In the genomic region with DNA sequence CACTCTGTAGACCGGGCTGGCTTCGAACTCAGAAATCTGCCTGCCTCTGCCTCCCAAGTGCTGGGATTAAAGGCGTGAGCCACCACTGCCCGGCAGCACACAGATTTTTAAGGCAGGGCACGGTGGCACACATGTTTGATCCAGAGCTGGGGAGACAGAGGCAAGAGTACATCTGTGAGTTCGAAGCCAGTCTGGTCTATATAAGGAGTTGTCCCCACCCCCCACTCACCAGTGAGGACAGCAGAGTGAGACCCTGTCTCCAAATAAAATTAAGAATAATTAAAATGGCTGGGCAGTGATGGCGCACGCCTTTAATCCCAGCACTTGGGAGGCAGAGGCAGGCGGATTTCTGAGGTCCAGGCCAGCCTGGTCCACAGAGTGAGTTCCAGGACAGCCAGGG, we compare ENCODE assay signal across 9 mouse cellular contexts. TPM values are rescaled to one million over a fixed set of nuclear protein-coding genes. Genes with fewer than 3 reads are reported as not detected.
A peak's percentile ranks its signal among the peaks of the same experiment; 100 is the strongest.
DNase-seq lines count a peak whose midpoint lies in the region; ATAC-seq and TF ChIP-seq lines count a peak whose summit lies in the region.
"Not testable (repeated sequence)": the region's sequence is repeated elsewhere in the genome, so short reads cannot be mapped to it uniquely, and the experiment has no call there.
"Had no signal": no experiment of that assay in that cellular context is flagged by ENCODE, and none has a peak within 500 bp of the region (broad histone marks: within the 10 kb centered on the region; RNA-seq: fewer than 3 reads in every experiment).

No protein-coding gene starts in this region.

- H3K4me2 ChIP-seq in embryonic facial prominence, embryonic 12.5 days (replicated peaks), result peak overlapping the region; percentile 97
- peak overlapping the region; percentile 43; the same call in 1 of the 2 replicates for H3K4me2 ChIP-seq in hindbrain, postnatal 0 days (ENCODE audit: low read depth, low read length)
- H3K4me2 ChIP-seq in liver, embryonic 16.5 days (ENCODE audit: low read depth, low read length), result peak overlapping the region; percentile 64
- peak overlapping the region; percentile 26; the same call in 1 of the 2 replicates for H3K4me2 ChIP-seq in midbrain, postnatal 0 days (ENCODE audit: low read depth, low read length, poor library complexity, severe bottlenecking)

- H3K27me3 ChIP-seq in embryonic facial prominence, embryonic 12.5 days; hindbrain, postnatal 0 days (ENCODE audit: insufficient read depth, low read length); liver, embryonic 16.5 days (ENCODE audit: control insufficient read depth, insufficient read depth, low read depth, low read length); midbrain, postnatal 0 days (ENCODE audit: insufficient read depth, low read length); testis, adult 2 months (ENCODE audit: control insufficient read depth, insufficient read depth, low read length): not testable (repeated sequence)

- peaks cover 34% of the 10 kb centered on the region for H3K4me1 ChIP-seq in embryonic facial prominence, embryonic 12.5 days
- H3K4me1 ChIP-seq in hindbrain, postnatal 0 days (ENCODE audit: insufficient read depth, low read length), result peaks cover 23% of the 10 kb centered on the region
- peaks cover 41% of the 10 kb centered on the region for H3K4me1 ChIP-seq in liver, embryonic 16.5 days (ENCODE audit: control insufficient read depth, low read depth, low read length)
- H3K4me1 ChIP-seq in midbrain, postnatal 0 days (ENCODE audit: insufficient read depth, low read length), result peaks cover 26% of the 10 kb centered on the region
- peaks cover 13% of the 10 kb centered on the region for H3K4me1 ChIP-seq in testis, adult 2 months (ENCODE audit: control insufficient read depth, insufficient read depth, low read length)

- TF ChIP-seq CTCF in hindbrain, postnatal 0 days (IDR thresholded peaks at IDR 0.05; ENCODE audit: low read depth); midbrain, postnatal 0 days (IDR thresholded peaks at IDR 0.05); testis, adult 2 months (IDR thresholded peaks at IDR 0.05; ENCODE audit: control insufficient read depth, insufficient read depth, insufficient replicate concordance, low read depth, low read length): not testable (repeated sequence)

- H3K9ac ChIP-seq in embryonic facial prominence, embryonic 12.5 days; hindbrain, postnatal 0 days (replicated peaks; ENCODE audit: low read length); midbrain, postnatal 0 days (replicated peaks; ENCODE audit: low read length, poor library complexity, severe bottlenecking): not testable (repeated sequence)
- peak overlapping the region; percentile 42; the same call in 1 of the 2 replicates for H3K9ac ChIP-seq in liver, embryonic 16.5 days (ENCODE audit: low read depth, low read length)

- not testable (repeated sequence) for H3K9me3 ChIP-seq in embryonic facial prominence, embryonic 12.5 days; hindbrain, postnatal 0 days (ENCODE audit: low read length); liver, embryonic 16.5 days (replicated peaks; ENCODE audit: control insufficient read depth, low read length); midbrain, postnatal 0 days (ENCODE audit: low read length)

- WGBS in embryonic facial prominence, embryonic 12.5 days, result 61% methylated on average over 9 of the region's 9 CpGs
- 63% methylated on average over 9 of the region's 9 CpGs for WGBS in hindbrain, postnatal 0 days
- 52% methylated on average over 9 of the region's 9 CpGs for WGBS in liver, embryonic 16.5 days (ENCODE audit: insufficient replicate concordance)
- 66% methylated on average over 9 of the region's 9 CpGs for WGBS in midbrain, postnatal 0 days

- H3K4me3 ChIP-seq in embryonic facial prominence, embryonic 12.5 days, result peak overlapping the region; percentile 74
- H3K4me3 ChIP-seq in hindbrain, postnatal 0 days (ENCODE audit: low read length), result peak overlapping the region; percentile 96; the same call in 1 of the 2 replicates
- peak overlapping the region; percentile 46 for H3K4me3 ChIP-seq in liver, embryonic 16.5 days (ENCODE audit: low read depth, low read length)
- H3K4me3 ChIP-seq in midbrain, postnatal 0 days (ENCODE audit: low read depth, low read length), result peak overlapping the region; percentile 98; the same call in 1 of the 2 replicates
- H3K4me3 ChIP-seq in testis, adult 2 months (ENCODE audit: control insufficient read depth, low read depth, low read length), result peak overlapping the region; percentile 100

- not testable (repeated sequence) for TF ChIP-seq POLR2A in testis, adult 2 months (IDR thresholded peaks at IDR 0.05; ENCODE audit: control insufficient read depth, low read depth, low read length)

- peak; percentile 62 to 74 for DNase-seq in adrenal gland, adult (ENCODE audit: inconsistent age in 2 of 2, low spot score in 1 of 2)
- peak; percentile 20 to 34 for DNase-seq in heart, adult 9 months (ENCODE audit: low spot score in 2 of 2)
- DNase-seq in hindbrain, postnatal 0 days (ENCODE audit: low spot score); midbrain, postnatal 0 days (ENCODE audit: low spot score): not testable (repeated sequence)
- peak; percentile 13 to 22 for DNase-seq in kidney, postnatal 4 days

- peak overlapping the region; percentile 41; the same call in 1 of the 2 replicates for H3K27ac ChIP-seq in embryonic facial prominence, embryonic 12.5 days
- not testable (repeated sequence) for H3K27ac ChIP-seq in hindbrain, postnatal 0 days; midbrain, postnatal 0 days (ENCODE audit: low read depth, low read length)
- peak overlapping the region; percentile 71 for H3K27ac ChIP-seq in liver, embryonic 16.5 days (ENCODE audit: low read length)
- peak overlapping the region; percentile 60; the same call in 1 of the 2 replicates for H3K27ac ChIP-seq in testis, adult 2 months (ENCODE audit: control insufficient read depth, insufficient read depth, low read depth, low read length)

- not testable (repeated sequence) for ATAC-seq in embryonic facial prominence, embryonic 12.5 days (ENCODE audit: insufficient number of reproducible peaks, insufficient read depth, low FRiP score, low TSS enrichment); hindbrain, postnatal 0 days; liver, embryonic 16.5 days (ENCODE audit: low read depth); midbrain, postnatal 0 days (ENCODE audit: low FRiP score)

- peaks cover 11% of the 10 kb centered on the region for H3K36me3 ChIP-seq in embryonic facial prominence, embryonic 12.5 days
- not testable (repeated sequence) for H3K36me3 ChIP-seq in hindbrain, postnatal 0 days (ENCODE audit: insufficient read depth, low read length); liver, embryonic 16.5 days (ENCODE audit: control insufficient read depth, insufficient read depth); midbrain, postnatal 0 days (ENCODE audit: insufficient read depth, low read length); testis, adult 2 months (ENCODE audit: control insufficient read depth, insufficient read depth, low read length)

RNA-seq across cellular contexts. Expression of a gene that starts 1.1 kb away (rescaled TPM):
- polyA plus RNA-seq in embryonic facial prominence, embryonic 12.5 days (2016; fragmentation: Nextera tagmentation; extraction: Ambion mirVana), result 173 and 179 TPM in 2 replicates
- 57.5 and 70.0 TPM in 2 replicates for total RNA-seq in hindbrain, postnatal 0 days (2014; rRNA removed)
- 109 and 119 TPM in 2 replicates for polyA plus RNA-seq in hindbrain, postnatal 0 days (2015; fragmentation: Nextera tagmentation; extraction: Ambion mirVana)
- polyA plus RNA-seq in liver, embryonic 16.5 days (2015; fragmentation: Nextera tagmentation; extraction: Ambion mirVana), result 36.1 and 37.2 TPM in 2 replicates
- total RNA-seq in midbrain, postnatal 0 days (2014; rRNA removed), result 59.6 and 72.1 TPM in 2 replicates
- polyA plus RNA-seq in midbrain, postnatal 0 days (2015; fragmentation: Nextera tagmentation; extraction: Ambion mirVana), result 120 and 123 TPM in 2 replicates
- polyA plus RNA-seq in testis, adult 2 months (2012; rRNA removed), result 115 and 135 TPM in 2 replicates

RNA-seq across cellular contexts. Expression of a gene that starts 3.5 kb away (rescaled TPM):
- 49.0 and 52.7 TPM in 2 replicates for polyA plus RNA-seq in embryonic facial prominence, embryonic 12.5 days (2016; fragmentation: Nextera tagmentation; extraction: Ambion mirVana)
- total RNA-seq in hindbrain, postnatal 0 days (2014; rRNA removed), result 92.0 and 111 TPM in 2 replicates
- polyA plus RNA-seq in hindbrain, postnatal 0 days (2015; fragmentation: Nextera tagmentation; extraction: Ambion mirVana), result 75.2 and 77.7 TPM in 2 replicates
- polyA plus RNA-seq in liver, embryonic 16.5 days (2015; fragmentation: Nextera tagmentation; extraction: Ambion mirVana), result 14.1 and 15.3 TPM in 2 replicates
- 76.9 and 123 TPM in 2 replicates for total RNA-seq in midbrain, postnatal 0 days (2014; rRNA removed)
- 84.8 and 89.9 TPM in 2 replicates for polyA plus RNA-seq in midbrain, postnatal 0 days (2015; fragmentation: Nextera tagmentation; extraction: Ambion mirVana)
- polyA plus RNA-seq in testis, adult 2 months (2012; rRNA removed), result 646 and 694 TPM in 2 replicates

RNA-seq across cellular contexts. Expression of a gene that starts 31.2 kb away (rescaled TPM):
- 0.08 and 0.10 TPM in 2 replicates for polyA plus RNA-seq in embryonic facial prominence, embryonic 12.5 days (2016; fragmentation: Nextera tagmentation; extraction: Ambion mirVana)
- total RNA-seq in hindbrain, postnatal 0 days (2014; rRNA removed), result 0.61 and 0.99 TPM in 2 replicates
- polyA plus RNA-seq in hindbrain, postnatal 0 days (2015; fragmentation: Nextera tagmentation; extraction: Ambion mirVana), result 0.08 and 0.11 TPM in 2 replicates
- 0.05 and 0.13 TPM in 2 replicates for polyA plus RNA-seq in liver, embryonic 16.5 days (2015; fragmentation: Nextera tagmentation; extraction: Ambion mirVana)
- total RNA-seq in midbrain, postnatal 0 days (2014; rRNA removed), result 0.42 and 0.55 TPM in 2 replicates
- polyA plus RNA-seq in midbrain, postnatal 0 days (2015; fragmentation: Nextera tagmentation; extraction: Ambion mirVana), result 0.04 and 0.05 TPM in 2 replicates
- polyA plus RNA-seq in testis, adult 2 months (2012; rRNA removed), result 1.5 and 4.2 TPM in 2 replicates
- total RNA-seq: common myeloid progenitor, adult 5-6 weeks had no signal

RNA-seq across cellular contexts. Expression of a gene that starts 38.1 kb away (rescaled TPM):
- polyA plus RNA-seq in embryonic facial prominence, embryonic 12.5 days (2016; fragmentation: Nextera tagmentation; extraction: Ambion mirVana), result 44.5 and 45.8 TPM in 2 replicates
- total RNA-seq in hindbrain, postnatal 0 days (2014; rRNA removed), result 5.8 and 6.1 TPM in 2 replicates
- 4.5 and 5.3 TPM in 2 replicates for polyA plus RNA-seq in hindbrain, postnatal 0 days (2015; fragmentation: Nextera tagmentation; extraction: Ambion mirVana)
- polyA plus RNA-seq in liver, embryonic 16.5 days (2015; fragmentation: Nextera tagmentation; extraction: Ambion mirVana), result 14.5 TPM in 2 replicates
- 2.7 and 3.1 TPM in 2 replicates for total RNA-seq in midbrain, postnatal 0 days (2014; rRNA removed)
- 2.4 and 2.8 TPM in 2 replicates for polyA plus RNA-seq in midbrain, postnatal 0 days (2015; fragmentation: Nextera tagmentation; extraction: Ambion mirVana)
- 70.3 and 71.8 TPM in 2 replicates for polyA plus RNA-seq in testis, adult 2 months (2012; rRNA removed)

RNA-seq across cellular contexts. Expression of a gene that starts 39.0 kb away (rescaled TPM):
- 0.15 and 0.29 TPM in 2 replicates for polyA plus RNA-seq in embryonic facial prominence, embryonic 12.5 days (2016; fragmentation: Nextera tagmentation; extraction: Ambion mirVana)
- total RNA-seq in hindbrain, postnatal 0 days (2014; rRNA removed), result 2.2 and 3.3 TPM in 2 replicates
- polyA plus RNA-seq in hindbrain, postnatal 0 days (2015; fragmentation: Nextera tagmentation; extraction: Ambion mirVana), result 4.1 and 4.4 TPM in 2 replicates
- 5.2 and 9.7 TPM in 2 replicates for polyA plus RNA-seq in liver, embryonic 16.5 days (2015; fragmentation: Nextera tagmentation; extraction: Ambion mirVana)
- total RNA-seq in midbrain, postnatal 0 days (2014; rRNA removed), result 4.3 and 4.5 TPM in 2 replicates
- polyA plus RNA-seq in midbrain, postnatal 0 days (2015; fragmentation: Nextera tagmentation; extraction: Ambion mirVana), result 4.8 and 5.9 TPM in 2 replicates
- 1.7 and 2.7 TPM in 2 replicates for polyA plus RNA-seq in testis, adult 2 months (2012; rRNA removed)
- total RNA-seq: common myeloid progenitor, adult 5-6 weeks had no signal

Comparison
In these comparisons a context has a peak if more than half of its experiments do, and no peak if none do; other contexts are left out.
1. H3K4me2 ChIP-seq: peak in every context shown above with its lines; median percentile 97 in embryonic facial prominence, embryonic 12.5 days; 64 in liver, embryonic 16.5 days; 43 in hindbrain, postnatal 0 days; 26 in midbrain, postnatal 0 days.
2. H3K4me3 ChIP-seq: peak in every context shown above with its lines; median percentile 100 in testis, adult 2 months; 98 in midbrain, postnatal 0 days; 96 in hindbrain, postnatal 0 days; 74 in embryonic facial prominence, embryonic 12.5 days; 46 in liver, embryonic 16.5 days.